Mouse (Mus musculus) liver, adult 2 months (tissue): ENCODE data around the gene Fbxl8. TPM values are rescaled to one million over a fixed set of nuclear protein-coding genes. Genes with fewer than 3 reads are reported as not detected.

ENCODE experiments used
- DNase-seq: peaks from one replicate; pipeline ENCODE4 v3.0.0-alpha.2; 2011; ENCODE audit warnings: low read depth, low spot score; ENCODE audit errors: extremely low read depth
- H3K27ac ChIP-seq: fragments of 200-500 bp; replicated peaks from 2 replicates; pipeline ENCODE4 v1.5.1; 2012; ENCODE audit warnings: low read depth, mild to moderate bottlenecking, control low read depth, inconsistent platforms, low read length; ENCODE audit not compliant: insufficient read depth
- H3K27me3 ChIP-seq: fragments of 200-500 bp; 2 replicates; pipeline ENCODE4 v1.6.1; 2012; ENCODE audit warnings: mild to moderate bottlenecking, moderate library complexity, low read length, inconsistent platforms; ENCODE audit not compliant: control insufficient read depth, insufficient read depth
- H3K36me3 ChIP-seq: fragments of 200-500 bp; 2 replicates; pipeline ENCODE4 v1.6.1; 2012; ENCODE audit warnings: low read length, inconsistent platforms; ENCODE audit not compliant: control insufficient read depth, insufficient read depth
- H3K4me1 ChIP-seq: fragments of 200-500 bp; 2 replicates; pipeline ENCODE4 v1.6.1; 2011; ENCODE audit warnings: low read length; ENCODE audit not compliant: control insufficient read depth, insufficient read depth
- H3K4me3 ChIP-seq: fragments of 200-500 bp; 2 replicates; pipeline ENCODE4 v1.5.1; 2011; ENCODE audit warnings: low read depth, mild to moderate bottlenecking, control low read depth, low read length, moderate library complexity; ENCODE audit not compliant: insufficient read depth
- H3K79me2 ChIP-seq: fragments of 200-500 bp; 2 replicates; pipeline ENCODE4 v1.6.1; 2012; ENCODE audit warnings: inconsistent platforms, mild to moderate bottlenecking, low read length, moderate library complexity; ENCODE audit not compliant: control insufficient read depth, insufficient read depth
- H3K9ac ChIP-seq: fragments of 200-500 bp; 2 replicates; pipeline ENCODE4 v1.6.1; 2012; ENCODE audit warnings: low read depth, mild to moderate bottlenecking, control low read depth, inconsistent platforms, low read length
- CTCF ChIP-seq: fragments of 200-500 bp; IDR thresholded peaks from 2 replicates; pipeline ENCODE4 v1.5.1; 2011; ENCODE audit warnings: low read depth, low read length, control low read depth
- POLR2A ChIP-seq: fragments of 200-500 bp; IDR thresholded peaks from 2 replicates; pipeline ENCODE4 v1.6.1; 2011; ENCODE audit warnings: low read length, control low read depth; ENCODE audit not compliant: insufficient read depth; ENCODE audit errors: extremely low read depth
- WGBS: fragments of 180-500 bp; shearing (Covaris S2); methylation state at CpG from one replicate; pipeline ENCODE4 v1.1.7; 2018; 5-methylcytosine and 5-hydroxymethylcytosine counted together
- polyA plus RNA-seq: library from polyadenylated mRNA; depleted of rRNA; stranded (reverse); fragments of >200 nt; gene quantifications from 2 replicates; pipeline ENCODE4 v1.2.3, GENCODE M21; 2012
- total RNA-seq: library from RNA; depleted of rRNA; stranded (reverse); fragments of >200 nt; gene quantifications from 2 replicates; pipeline ENCODE4 v1.2.3, GENCODE M21; 2014

Fbxl8 gene
- total and polyA plus RNA-seq, 2 experiments = 1.9 to 7.3 TPM

GRCm38 (mm10) chr8:105295256-105295655, 30.8 kb downstream of the Fbxl8 start:
- H3K36me3 ChIP-seq = peaks cover 2% of the 10 kb centered on the region; the same call in 1 of the 2 replicates
- H3K79me2 ChIP-seq = peaks cover 11% of the 10 kb centered on the region
- WGBS = 72% methylated on average over 11 of the region's 11 CpGs
- H3K9ac ChIP-seq = peak overlapping the region; percentile 69
- peak overlapping the region; percentile 42 for H3K4me3 ChIP-seq
- no peaks in the 10 kb centered on the region for H3K27me3 ChIP-seq
- peaks cover 12% of the 10 kb centered on the region for H3K4me1 ChIP-seq
- no peak for TF ChIP-seq CTCF
- no peak for TF ChIP-seq POLR2A
- H3K27ac ChIP-seq = peak overlapping the region; percentile 66
- no peak for DNase-seq

- Histone ChIP-seq H3K79me2 (peaks cover 11% of the 10 kb centered on the region), H3K27me3 (no peaks in the 10 kb centered on the region), H3K36me3 (peaks cover 5% of the 10 kb centered on the region; the same call in 1 of the 2 replicates), H3K27ac (peak within 1 kb of the TSS; percentile 66), H3K9ac (peak within 1 kb of the TSS; percentile 69), H3K4me1 (peaks cover 10% of the 10 kb centered on the region), H3K4me3 (peak within 1 kb of the TSS; percentile 42)
- WGBS = 69% methylated on average over 11 of the region's 11 CpGs
- no peak for DNase-seq
- TF ChIP-seq CTCF (no peak), POLR2A (0 out of 2 replicates have a peak, but pooled peaks have one; percentile 11)
Observed at GRCm38 (mm10) chr8:105295895-105296573, 31.6 kb downstream of the Fbxl8 start, which contains the start of gene Exoc3l. Exoc3l (minus strand) TSS chr8:105296101.

GRCm38 (mm10) chr8:105297511-105298192, 33.2 kb downstream of the Fbxl8 start, which contains the start of gene E2f4:
E2f4 (plus strand) TSS chr8:105297663.
- DNase-seq = peak; percentile 84
- Histone ChIP-seq H3K27ac (peak within 1 kb of the TSS; percentile 44), H3K9ac (peak within 1 kb of the TSS; percentile 91), H3K4me3 (peak within 1 kb of the TSS; percentile 95), H3K79me2 (peaks cover 11% of the 10 kb centered on the region), H3K36me3 (peaks cover 10% of the 10 kb centered on the region), H3K4me1 (peaks cover 10% of the 10 kb centered on the region), H3K27me3 (no peaks in the 10 kb centered on the region)
- TF ChIP-seq CTCF (no peak), POLR2A (0 out of 2 replicates have a peak, but pooled peaks have one; percentile 52)
- under 1% methylated on average over 58 of the region's 58 CpGs for WGBS

GRCm38 (mm10) chr8:105298351-105299252, 34.2 kb downstream of the Fbxl8 start:
- no peak overlapping the region for H3K27ac ChIP-seq
- peaks cover 10% of the 10 kb centered on the region for H3K4me1 ChIP-seq

GRCm38 (mm10) chr8:105299962-105300361, 35.5 kb downstream of the Fbxl8 start:
- DNase-seq = no peak
- Histone ChIP-seq H3K36me3 (peaks cover 19% of the 10 kb centered on the region), H3K4me3 (no peak overlapping the region), H3K79me2 (peaks cover 11% of the 10 kb centered on the region), H3K27me3 (no peaks in the 10 kb centered on the region), H3K9ac (no peak overlapping the region), H3K4me1 (peaks cover 10% of the 10 kb centered on the region), H3K27ac (no peak overlapping the region)
- 93% methylated on average over 8 of the region's 8 CpGs for WGBS
- no peak for TF ChIP-seq POLR2A
- no peak for TF ChIP-seq CTCF

More at GRCm38 (mm10) chr8:105298351-105299252, 34.2 kb downstream of the Fbxl8 start:
- peak overlapping the region; percentile 95 for H3K4me3 ChIP-seq
- no peak for DNase-seq
- H3K79me2 ChIP-seq = peaks cover 11% of the 10 kb centered on the region
- H3K36me3 ChIP-seq = peaks cover 14% of the 10 kb centered on the region
- H3K9ac ChIP-seq = peak overlapping the region; percentile 91
- 40% methylated on average over 18 of the region's 18 CpGs for WGBS
- TF ChIP-seq POLR2A = no peak
- no peak for TF ChIP-seq CTCF
- no peaks in the 10 kb centered on the region for H3K27me3 ChIP-seq
